In the genomic region with DNA sequence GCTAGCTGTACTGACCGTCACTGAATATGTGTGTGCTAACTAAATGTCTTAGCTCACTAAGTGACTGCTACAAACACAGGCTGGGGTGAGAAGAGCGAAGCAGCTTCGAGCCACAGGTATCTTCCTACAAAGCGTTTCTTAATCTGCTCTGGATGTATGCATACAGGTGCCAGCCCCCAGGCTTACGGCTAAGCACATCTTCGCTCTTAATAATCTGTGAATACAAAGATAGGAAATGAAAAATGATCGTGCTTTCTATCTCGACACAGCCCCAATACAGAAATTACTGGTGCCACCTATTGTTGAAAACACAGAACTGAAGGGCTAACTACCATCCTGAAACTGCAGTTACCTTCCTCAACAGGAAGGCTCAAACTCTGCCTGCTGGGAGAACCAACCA, we compare ENCODE assay signal across 8 mouse cellular contexts. TPM values are rescaled to one million over a fixed set of nuclear protein-coding genes. Genes with fewer than 3 reads are reported as not detected.
DNase-seq lines count a peak whose midpoint lies in the region; ATAC-seq and TF ChIP-seq lines count a peak whose summit lies in the region.
"Had no signal": no experiment of that assay in that cellular context is flagged by ENCODE, and none has a peak within 500 bp of the region (broad histone marks: within the 10 kb centered on the region; RNA-seq: fewer than 3 reads in every experiment).

No protein-coding gene starts in this region.

- no peaks in the 10 kb centered on the region for H3K4me1 ChIP-seq in intestine, postnatal 0 days (replicated peaks; ENCODE audit: control insufficient read depth, insufficient read depth, low read length)
- no peaks in the 10 kb centered on the region; the same call in 1 of the 2 replicates for H3K4me1 ChIP-seq in intestine, embryonic 16.5 days (ENCODE audit: control insufficient read depth, insufficient read depth, low read length)
- H3K4me1 ChIP-seq in stomach, embryonic 16.5 days (ENCODE audit: control insufficient read depth, insufficient read depth, low read length) = no peaks in the 10 kb centered on the region
- H3K4me1 ChIP-seq: limb, embryonic 12.5 days had no signal

- no peak overlapping the region for H3K27ac ChIP-seq in intestine, postnatal 0 days (ENCODE audit: low read depth, low read length)
- no peak overlapping the region for H3K27ac ChIP-seq in intestine, embryonic 16.5 days (ENCODE audit: low read length)
- H3K27ac ChIP-seq in stomach, embryonic 16.5 days (ENCODE audit: low read length) = no peak overlapping the region
- H3K27ac ChIP-seq: limb, embryonic 12.5 days had no signal

- peak; percentile 34 for DNase-seq in R1 (ENCODE audit: low read depth, low spot score)
- DNase-seq in embryo, embryonic 11 days = peak; percentile 34
- DNase-seq in layer of hippocampus, adult 11-12 months (ENCODE audit: low spot score) = peak; percentile 55
- no peak for DNase-seq in urinary bladder, postnatal 10 days (ENCODE audit: low spot score)

- H3K4me2 ChIP-seq in intestine, postnatal 0 days (replicated peaks; ENCODE audit: low read depth) = peak overlapping the region; percentile 32
- no peak overlapping the region for H3K4me2 ChIP-seq in intestine, embryonic 16.5 days (ENCODE audit: low read depth, low read length)
- peak overlapping the region; percentile 33 for H3K4me2 ChIP-seq in stomach, embryonic 16.5 days (ENCODE audit: low read depth, low read length)
- H3K4me2 ChIP-seq: limb, embryonic 12.5 days had no signal

- peak; percentile 65 for TF ChIP-seq CTCF in intestine, postnatal 0 days (IDR thresholded peaks at IDR 0.05; ENCODE audit: low read depth)

- no peaks in the 10 kb centered on the region for H3K27me3 ChIP-seq in intestine, postnatal 0 days (replicated peaks; ENCODE audit: control insufficient read depth, insufficient read depth, low read length)
- H3K27me3 ChIP-seq in intestine, embryonic 16.5 days (replicated peaks; ENCODE audit: control insufficient read depth, insufficient read depth, low read length) = no peaks in the 10 kb centered on the region
- H3K27me3 ChIP-seq in stomach, embryonic 16.5 days (ENCODE audit: control insufficient read depth, insufficient read depth, low read length) = no peaks in the 10 kb centered on the region
- H3K27me3 ChIP-seq: limb, embryonic 12.5 days had no signal

- no peak overlapping the region for H3K9ac ChIP-seq in intestine, postnatal 0 days (ENCODE audit: low read depth, low read length)
- H3K9ac ChIP-seq in intestine, embryonic 16.5 days (ENCODE audit: low read depth, low read length) = no peak overlapping the region
- H3K9ac ChIP-seq in stomach, embryonic 16.5 days (ENCODE audit: low read length) = no peak overlapping the region; the same call in 1 of the 2 replicates
- H3K9ac ChIP-seq: limb, embryonic 12.5 days had no signal

- 45% methylated on average over 8 of the region's 8 CpGs for WGBS in intestine, postnatal 0 days
- 49% methylated on average over 8 of the region's 8 CpGs for WGBS in intestine, embryonic 16.5 days
- 42% methylated on average over 8 of the region's 8 CpGs for WGBS in stomach, embryonic 16.5 days

- H3K9me3 ChIP-seq in intestine, postnatal 0 days (ENCODE audit: control insufficient read depth) = no peaks in the 10 kb centered on the region
- H3K9me3 ChIP-seq in intestine, embryonic 16.5 days (ENCODE audit: control insufficient read depth, low read length) = no peaks in the 10 kb centered on the region
- no peaks in the 10 kb centered on the region for H3K9me3 ChIP-seq in stomach, embryonic 16.5 days (replicated peaks; ENCODE audit: control insufficient read depth, low read length)
- H3K9me3 ChIP-seq: limb, embryonic 12.5 days had no signal

- no peak for ATAC-seq in intestine, postnatal 0 days
- ATAC-seq in intestine, embryonic 16.5 days = no peak
- ATAC-seq in stomach, embryonic 16.5 days (ENCODE audit: insufficient read depth, low FRiP score) = no peak

- no peak overlapping the region for H3K4me3 ChIP-seq in intestine, postnatal 0 days (ENCODE audit: low read depth, low read length)
- H3K4me3 ChIP-seq in intestine, embryonic 16.5 days (ENCODE audit: low read length) = no peak overlapping the region
- H3K4me3 ChIP-seq in stomach, embryonic 16.5 days (replicated peaks; ENCODE audit: low read length) = no peak overlapping the region
- H3K4me3 ChIP-seq: limb, embryonic 12.5 days had no signal

- H3K36me3 ChIP-seq in intestine, postnatal 0 days (ENCODE audit: control insufficient read depth, insufficient read depth) = no peaks in the 10 kb centered on the region
- no peaks in the 10 kb centered on the region for H3K36me3 ChIP-seq in intestine, embryonic 16.5 days (ENCODE audit: control insufficient read depth, insufficient read depth, low read length)
- H3K36me3 ChIP-seq in stomach, embryonic 16.5 days (ENCODE audit: control insufficient read depth, insufficient read depth, low read length) = no peaks in the 10 kb centered on the region
- H3K36me3 ChIP-seq: limb, embryonic 12.5 days had no signal

RNA-seq across cellular contexts. Expression of a gene that starts 51.5 kb away (rescaled TPM):
- 0.59 and 0.86 TPM in 2 replicates for polyA plus RNA-seq in intestine, postnatal 0 days (2015; fragmentation: Nextera tagmentation; extraction: Ambion mirVana)
- polyA plus RNA-seq in intestine, embryonic 16.5 days (2015; fragmentation: Nextera tagmentation; extraction: Ambion mirVana) = 0.73 and 0.97 TPM in 2 replicates
- polyA plus RNA-seq in stomach, embryonic 16.5 days (2015; fragmentation: Nextera tagmentation; extraction: Ambion mirVana) = 1.9 and 2.4 TPM in 2 replicates
